Mouse (Mus musculus): ENCODE data around the gene Igsf3.

GRCm38 (mm10) chr3:101406097-101406496, 29.2 kb downstream of the Igsf3 start:
- TF ChIP-seq GABPA (IDR thresholded peaks at IDR 0.05; ENCODE audit: insufficient replicate concordance, low read depth, low read length) (no peak), POLR2AphosphoS2 (IDR thresholded peaks at IDR 0.05; ENCODE audit: low read depth, low read length) (no peak), ZC3H11A (IDR thresholded peaks at IDR 0.05; ENCODE audit: low read depth, low read length) (no peak), CTCF (conservative IDR thresholded peaks at IDR 0.05 in 1 of 2, IDR thresholded peaks at IDR 0.05 in 1 of 2; ENCODE audit: low read depth in 2 of 2, low read length in 2 of 2) (no peak), POLR2A (IDR thresholded peaks at IDR 0.05; ENCODE audit: low read depth, low read length) (no peak), BHLHE40 (IDR thresholded peaks at IDR 0.05; ENCODE audit: low read depth, low read length) (no peak), RCOR1 (conservative IDR thresholded peaks at IDR 0.05; ENCODE audit: low read depth, low read length) (no peak), USF1 (IDR thresholded peaks at IDR 0.05; ENCODE audit: low read depth, low read length) (no peak), EP300 (IDR thresholded peaks at IDR 0.05; ENCODE audit: low read length) (no peak), RAD21 (IDR thresholded peaks at IDR 0.05; ENCODE audit: low read depth, low read length) (no peak), MAX (IDR thresholded peaks at IDR 0.05; ENCODE audit: low read length) (no peak), ELF1 (IDR thresholded peaks at IDR 0.05; ENCODE audit: low read depth, low read length) (no peak)
